Mouse (Mus musculus): ENCODE data around the gene Gstp3.

DNA sequence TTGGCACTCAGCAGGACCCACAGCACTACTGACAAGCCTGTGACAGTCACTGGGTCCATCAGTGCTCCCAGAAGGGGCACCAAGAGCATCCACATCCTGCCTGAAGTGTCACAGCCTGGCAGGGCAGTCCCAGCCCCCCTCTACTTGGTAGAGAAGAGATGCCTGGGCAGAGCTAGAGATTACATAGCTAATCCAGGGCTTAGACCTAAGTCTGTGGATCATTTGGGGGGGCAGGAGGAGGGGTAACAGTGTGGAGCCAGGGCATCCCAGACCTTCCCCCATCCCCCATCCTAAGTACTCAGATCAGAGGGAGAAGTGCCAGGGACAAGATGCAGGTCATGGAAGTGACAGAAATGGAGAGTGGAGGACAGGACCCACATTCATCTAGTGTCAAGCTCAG is 44.6 kb downstream of the Gstp3 start:
- TF ChIP-seq CTCF (IDR thresholded peaks at IDR 0.05; ENCODE audit: borderline replicate concordance, control insufficient read depth, extremely low read depth, insufficient read depth, low read length, poor library complexity) (no peak), POLR2A (IDR thresholded peaks at IDR 0.05; ENCODE audit: control insufficient read depth, extremely low read depth, insufficient read depth, low read length, poor library complexity) (no peak)

Data from thymus, adult 2 months (tissue).